Mouse (Mus musculus) neural tube, embryonic 11.5 days (tissue): ENCODE results near the gene Mfsd5. TPM values are rescaled to one million over a fixed set of nuclear protein-coding genes. Genes with fewer than 3 reads are reported as not detected.

Experiments
- ATAC-seq: fragments of 200-750 bp; cut with Nextera tagmentation; 2 replicates; pipeline ENCODE4 v1.8.0; 2017; ENCODE audit warnings: moderate number of reproducible peaks, mild to moderate bottlenecking, moderate TSS enrichment, moderate library complexity; ENCODE audit not compliant: insufficient read depth, low FRiP score, low TSS enrichment
- DNase-seq: peaks from one replicate; pipeline ENCODE4 v3.0.0-alpha.2; 2015; ENCODE audit warnings: low spot score
- H3K27ac ChIP-seq: fragments of 300-500 bp; sonication (generic); 2 replicates; pipeline ENCODE4 v1.5.1; 2014; ENCODE audit warnings: low read depth, mild to moderate bottlenecking, low read length
- H3K27me3 ChIP-seq: fragments of 300-500 bp; sonication (generic); 2 replicates; pipeline ENCODE4 v1.6.1; 2014; ENCODE audit warnings: mild to moderate bottlenecking, low read length, mixed read lengths; ENCODE audit not compliant: control insufficient read depth, insufficient read depth
- H3K36me3 ChIP-seq: fragments of 300-500 bp; sonication (generic); 2 replicates; pipeline ENCODE4 v1.6.1; 2014; ENCODE audit warnings: mild to moderate bottlenecking, low read length, moderate library complexity, mixed read lengths; ENCODE audit not compliant: control insufficient read depth, insufficient read depth
- H3K4me1 ChIP-seq: fragments of 300-500 bp; sonication (generic); 2 replicates; pipeline ENCODE4 v1.6.1; 2014; ENCODE audit warnings: low read length, mixed read lengths; ENCODE audit not compliant: control insufficient read depth, insufficient read depth
- H3K4me2 ChIP-seq: fragments of 300-500 bp; sonication (generic); 2 replicates; pipeline ENCODE4 v1.6.1; 2014; ENCODE audit warnings: low read depth, mild to moderate bottlenecking, moderate library complexity
- H3K4me3 ChIP-seq: fragments of 300-500 bp; sonication (generic); 2 replicates; pipeline ENCODE4 v1.5.1; 2014; ENCODE audit warnings: low read depth, low read length
- H3K9ac ChIP-seq: fragments of 300-500 bp; sonication (generic); 2 replicates; pipeline ENCODE4 v1.6.1; 2014; ENCODE audit warnings: mild to moderate bottlenecking, low read length
- H3K9me3 ChIP-seq: fragments of 300-500 bp; sonication (generic); 2 replicates; pipeline ENCODE4 v1.6.1; 2016; ENCODE audit warnings: low read length; ENCODE audit not compliant: control insufficient read depth
- WGBS: fragments of 180-500 bp; shearing (Covaris S2); extraction: QIAGEN DNeasy Blood & Tissue Kit; methylation state at CpG from one replicate; pipeline ENCODE4 v1.1.7; 2014; 5-methylcytosine and 5-hydroxymethylcytosine counted together
- polyA plus RNA-seq: library from polyadenylated mRNA; unstranded; fragments of >200 nt; fragmentation: Nextera tagmentation; extraction: Ambion mirVana; gene quantifications from 2 replicates; pipeline ENCODE4 v1.2.1, GENCODE M21; 2014

The Mfsd5 gene
- polyA plus RNA-seq, 1 experiment from 2014 or later, result 66.7 TPM

GRCm38 (mm10) chr15:102239851-102240250, 39.4 kb upstream of the Mfsd5 start:
- no peak overlapping the region for H3K27ac ChIP-seq
- no peak for ATAC-seq
- H3K9ac ChIP-seq, result no peak overlapping the region
- peaks cover 16% of the 10 kb centered on the region for H3K4me1 ChIP-seq
- H3K4me2 ChIP-seq, result no peak overlapping the region
- H3K4me3 ChIP-seq, result no peak overlapping the region
- H3K27me3 ChIP-seq, result peaks cover 9% of the 10 kb centered on the region; the same call in 1 of the 2 replicates
- 82% methylated on average over 11 of the region's 11 CpGs for WGBS
- no peak for DNase-seq
- no peaks in the 10 kb centered on the region for H3K9me3 ChIP-seq
- no peaks in the 10 kb centered on the region for H3K36me3 ChIP-seq

GRCm38 (mm10) chr15:102240607-102241006, 38.6 kb upstream of the Mfsd5 start:
- no peak for ATAC-seq

GRCm38 (mm10) chr15:102242404-102243228, 36.6 kb upstream of the Mfsd5 start:
- DNase-seq (no peak), ATAC-seq (no peak)
- Histone ChIP-seq H3K9me3 (no peaks in the 10 kb centered on the region), H3K9ac (no peak overlapping the region), H3K4me1 (peaks cover 22% of the 10 kb centered on the region), H3K27me3 (peaks cover 17% of the 10 kb centered on the region), H3K36me3 (no peaks in the 10 kb centered on the region), H3K4me3 (no peak overlapping the region), H3K4me2 (no peak overlapping the region), H3K27ac (no peak overlapping the region)
- 23% methylated on average over 12 of the region's 12 CpGs for WGBS

More at GRCm38 (mm10) chr15:102240607-102241006, 38.6 kb upstream of the Mfsd5 start:
- peaks cover 22% of the 10 kb centered on the region for H3K4me1 ChIP-seq
- H3K27me3 ChIP-seq, result peaks cover 17% of the 10 kb centered on the region
- 89% methylated on average over 4 of the region's 4 CpGs for WGBS
- no peaks in the 10 kb centered on the region for H3K9me3 ChIP-seq
- no peak overlapping the region for H3K4me2 ChIP-seq
- H3K9ac ChIP-seq, result no peak overlapping the region
- no peak overlapping the region for H3K4me3 ChIP-seq
- H3K36me3 ChIP-seq, result no peaks in the 10 kb centered on the region
- no peak for DNase-seq
- H3K27ac ChIP-seq, result no peak overlapping the region

- Histone ChIP-seq H3K27ac (no peak overlapping the region), H3K36me3 (no peaks in the 10 kb centered on the region), H3K9ac (no peak overlapping the region; the same call in 1 of the 2 replicates), H3K4me1 (peaks cover 25% of the 10 kb centered on the region), H3K9me3 (no peaks in the 10 kb centered on the region), H3K4me3 (0 out of 2 replicates have a peak overlapping the region, but pooled peaks have one; percentile 8), H3K4me2 (peak overlapping the region; percentile 34), H3K27me3 (peaks cover 17% of the 10 kb centered on the region)
- ATAC-seq (no peak), DNase-seq (no peak)
- WGBS, result 9% methylated on average over 22 of the region's 22 CpGs
Measured at GRCm38 (mm10) chr15:102243229-102244190, 35.7 kb upstream of the Mfsd5 start.

DNA sequence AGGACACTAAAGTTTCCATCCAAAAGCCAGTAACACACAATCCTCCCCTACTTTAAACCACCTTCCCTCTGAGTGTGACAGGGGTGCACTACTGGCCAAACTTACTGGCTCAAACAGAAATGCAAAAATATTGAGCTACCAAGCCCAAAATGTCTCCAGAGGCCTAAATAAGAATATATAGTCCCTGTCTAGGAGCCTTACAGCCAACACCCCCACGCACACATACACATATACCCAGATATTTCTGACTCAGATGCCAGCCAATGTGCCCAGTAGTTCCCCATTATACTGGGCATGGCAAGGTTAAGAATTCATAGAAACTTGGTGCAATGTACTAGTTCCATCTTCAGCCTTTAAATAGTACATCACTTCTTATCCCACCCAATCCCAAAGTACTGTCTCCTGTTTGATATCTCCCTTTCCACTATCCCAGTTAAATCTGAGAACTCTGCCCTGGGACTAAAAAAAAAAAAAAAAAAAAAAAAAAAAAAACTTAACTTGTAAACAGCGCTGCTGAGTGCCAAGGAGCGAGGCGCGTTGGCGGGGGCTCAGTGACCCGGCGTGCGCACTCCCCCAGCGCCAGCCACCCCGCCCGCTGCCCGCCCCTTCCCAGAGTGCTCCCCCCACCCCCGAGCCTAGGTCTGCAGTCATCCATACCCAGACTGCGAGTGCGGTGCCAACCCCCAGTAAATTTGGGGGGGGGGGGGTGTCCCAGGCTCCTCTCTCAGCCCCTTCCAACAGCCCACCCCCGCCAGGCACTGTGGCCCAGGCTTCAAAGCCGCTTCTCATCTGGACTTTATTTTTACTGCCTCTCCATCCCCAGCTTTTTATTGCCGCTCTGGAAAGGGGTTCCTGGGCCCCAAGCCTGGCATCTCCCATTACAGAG, 34.7 kb upstream of the Mfsd5 start:
- H3K9ac ChIP-seq, result no peak overlapping the region
- H3K4me1 ChIP-seq, result peaks cover 32% of the 10 kb centered on the region
- ATAC-seq (no peak), DNase-seq (no peak)
- H3K36me3 ChIP-seq, result no peaks in the 10 kb centered on the region
- H3K4me2 ChIP-seq, result peak overlapping the region; percentile 82
- H3K27ac ChIP-seq, result no peak overlapping the region
- peaks cover 17% of the 10 kb centered on the region for H3K27me3 ChIP-seq
- 6% methylated on average over 18 of the region's 19 CpGs for WGBS
- no peaks in the 10 kb centered on the region for H3K9me3 ChIP-seq
- H3K4me3 ChIP-seq, result peak overlapping the region; percentile 56

- no peak overlapping the region for H3K9ac ChIP-seq
- H3K36me3 ChIP-seq, result no peaks in the 10 kb centered on the region
- H3K4me1 ChIP-seq, result peaks cover 39% of the 10 kb centered on the region
- peak overlapping the region; percentile 82 for H3K4me2 ChIP-seq
- no peaks in the 10 kb centered on the region for H3K9me3 ChIP-seq
- H3K27me3 ChIP-seq, result peaks cover 17% of the 10 kb centered on the region
- no peak overlapping the region for H3K27ac ChIP-seq
- ATAC-seq, result no peak
- WGBS, result 3% methylated on average over 14 of the region's 14 CpGs
- no peak for DNase-seq
- H3K4me3 ChIP-seq, result peak overlapping the region; percentile 56
Measured at GRCm38 (mm10) chr15:102245461-102245881, 33.8 kb upstream of the Mfsd5 start.

DNA sequence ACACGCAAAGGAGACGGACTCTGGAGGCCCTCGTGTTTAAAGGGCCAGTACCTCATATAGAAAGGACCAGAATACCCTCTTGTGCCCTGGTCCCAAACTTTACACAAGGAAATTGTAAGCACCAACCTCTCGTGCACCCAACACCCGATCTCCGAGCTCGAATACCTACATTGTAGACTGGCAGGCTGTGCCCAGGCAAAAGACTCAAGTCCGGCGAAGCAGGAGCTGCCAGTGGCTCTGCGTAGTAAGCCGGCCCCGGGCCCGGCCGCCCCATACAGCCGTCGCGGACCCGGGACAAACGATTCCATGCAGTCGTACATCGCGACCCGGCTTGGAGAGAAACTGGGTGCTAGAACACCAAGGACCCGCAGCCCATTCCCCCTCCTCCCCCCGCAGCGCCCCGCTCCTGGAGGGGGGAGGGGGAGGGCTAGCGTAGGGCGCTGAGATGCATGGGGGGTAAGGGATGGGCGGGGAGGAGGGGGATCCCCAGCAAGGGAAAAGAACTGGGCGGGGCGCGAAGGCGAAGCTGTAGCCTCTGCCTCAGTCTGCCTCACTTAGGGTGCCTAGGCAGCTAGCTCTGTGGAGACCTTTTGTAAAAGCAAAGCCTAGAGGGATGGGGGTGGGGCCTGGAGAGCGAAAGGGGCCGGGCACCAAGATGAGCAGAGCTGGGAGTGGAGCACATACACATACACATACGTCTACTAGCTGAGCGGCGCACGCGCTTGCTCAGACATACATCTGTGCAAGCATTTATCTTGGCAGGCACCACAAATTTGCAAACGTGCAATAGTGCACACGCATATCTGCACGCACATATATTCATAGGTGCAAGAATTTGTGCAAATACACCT, 33.1 kb upstream of the Mfsd5 start:
- ATAC-seq (peak; percentile 66), DNase-seq (peak; percentile 78)
- Histone ChIP-seq H3K36me3 (no peaks in the 10 kb centered on the region), H3K4me1 (peaks cover 39% of the 10 kb centered on the region), H3K9me3 (no peaks in the 10 kb centered on the region), H3K27ac (peak overlapping the region; percentile 47), H3K9ac (peak overlapping the region; percentile 65), H3K4me2 (peak overlapping the region; percentile 82), H3K27me3 (peaks cover 17% of the 10 kb centered on the region), H3K4me3 (peak overlapping the region; percentile 56)
- WGBS, result under 1% methylated on average over 40 of the region's 44 CpGs
